Mouse (Mus musculus): ENCODE results near the gene Efhb.
A peak's percentile ranks its signal among the peaks of the same experiment; 100 is the strongest.

Gene Efhb

DNA sequence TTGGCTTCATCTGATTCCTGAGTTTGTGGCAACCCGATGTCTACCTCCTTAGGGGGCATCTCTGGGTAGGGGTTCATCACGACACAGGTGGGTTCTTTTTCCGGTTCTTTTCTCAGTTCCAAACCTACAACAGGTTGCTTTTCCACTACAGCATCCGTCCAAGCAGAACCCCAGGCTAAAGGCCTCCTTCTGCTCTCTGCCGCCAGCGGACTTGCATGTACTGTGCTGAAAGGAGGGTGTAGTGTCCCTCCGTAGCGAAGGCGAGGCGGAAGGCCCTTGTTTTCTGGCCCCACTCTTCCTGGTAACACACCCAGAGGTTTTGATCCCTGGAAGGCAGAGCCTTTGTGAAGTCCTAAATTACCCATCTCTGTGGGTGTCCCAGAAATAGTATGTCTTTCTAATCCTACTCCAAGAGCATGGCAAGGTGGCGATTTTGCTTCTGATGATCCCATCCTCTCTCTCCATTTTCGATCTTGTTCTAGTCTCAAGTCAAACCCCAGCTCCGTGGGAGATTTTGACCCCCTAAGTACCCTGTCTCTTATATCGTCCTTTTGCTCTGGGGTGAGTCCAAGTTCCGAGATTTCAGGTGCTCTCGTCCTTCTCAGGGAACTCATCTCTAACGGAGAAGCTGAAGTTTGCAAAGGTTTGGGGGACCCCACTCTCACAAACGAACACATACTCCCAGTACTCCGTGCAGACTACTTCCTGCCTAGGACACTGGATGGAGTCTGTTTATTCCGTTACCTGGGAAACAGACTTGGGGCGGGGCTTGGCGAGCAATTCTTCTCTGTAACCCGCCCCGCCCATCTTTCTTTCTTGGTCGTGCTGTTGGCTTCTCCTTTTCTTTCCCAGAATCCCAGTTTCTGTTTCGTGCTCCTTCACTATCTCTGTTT is at the start of gene Efhb:
Gene Efhb (minus strand): TSS at position 719 of the 893 bp plus-strand sequence.
- peak; percentile 97 for DNase-seq

DNA sequence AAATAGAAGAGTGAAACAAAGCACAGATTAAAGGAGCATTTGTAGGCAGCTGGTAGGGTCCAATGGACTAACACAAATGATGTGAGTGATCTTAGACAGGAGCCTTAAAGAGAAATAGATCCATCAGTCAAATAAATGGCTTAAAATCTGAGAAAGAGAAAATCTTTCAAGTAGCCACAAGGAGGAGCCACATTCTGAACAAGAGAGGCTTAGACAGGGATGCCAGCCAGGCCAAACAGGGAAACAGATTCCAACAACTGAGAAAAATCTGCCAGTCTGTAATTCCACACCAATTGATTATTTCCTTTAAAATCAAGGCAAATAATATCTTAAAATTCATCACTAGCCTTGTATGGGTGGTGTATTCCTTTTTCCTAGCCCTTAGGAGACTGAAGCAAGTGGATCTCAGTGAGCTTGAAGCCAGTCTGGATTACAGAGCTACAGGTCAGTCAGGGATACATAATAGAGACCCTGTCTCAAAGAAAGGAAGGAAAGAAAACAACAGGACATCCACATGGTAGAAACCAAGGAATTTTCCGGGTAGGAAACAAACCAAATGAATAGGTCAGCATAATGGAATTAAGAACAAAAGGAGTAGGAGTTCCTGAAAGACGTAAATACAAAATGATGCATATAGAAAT is 49.3 kb upstream of the Efhb start:
- DNase-seq: peak; percentile 49

DNA sequence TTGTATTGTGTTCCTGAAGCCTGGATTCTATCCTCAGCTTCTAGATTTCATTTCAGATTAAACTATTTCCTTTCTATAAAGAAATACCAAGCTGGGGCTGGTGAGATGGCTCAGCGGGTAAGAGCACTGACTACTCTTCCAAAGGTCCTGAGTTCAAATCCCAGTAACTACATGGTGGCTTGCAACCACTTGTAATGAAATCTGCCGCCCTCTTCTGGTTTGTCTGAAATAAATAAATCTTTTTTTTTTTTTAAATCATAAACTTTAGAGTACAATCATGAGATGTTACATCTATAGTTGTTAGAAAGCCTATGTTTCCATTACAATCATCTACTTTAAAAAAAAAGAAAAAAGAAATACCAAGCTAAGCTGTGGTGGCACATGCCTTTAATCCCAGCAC is 39.8 kb upstream of the Efhb start:
- DNase-seq: no peak

DNA sequence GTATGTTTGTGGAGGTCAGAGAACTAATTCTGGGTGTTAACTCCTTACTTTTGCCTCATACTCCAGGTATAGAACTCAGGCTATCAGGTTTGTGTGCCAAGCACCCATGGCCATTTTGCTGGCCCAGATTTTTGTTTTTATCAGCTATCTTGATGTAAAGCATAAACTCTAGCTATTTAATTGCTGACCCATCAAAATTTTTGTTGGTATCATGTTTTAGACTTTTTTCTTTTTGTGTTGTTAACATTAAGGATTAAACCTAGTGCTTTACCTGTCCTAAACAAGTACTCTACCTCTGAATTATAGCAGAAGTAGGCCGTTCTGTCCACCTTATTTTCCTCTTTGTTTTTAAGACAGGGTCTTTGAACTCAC is 25.9 kb upstream of the Efhb start:
- no peak for DNase-seq

DNA sequence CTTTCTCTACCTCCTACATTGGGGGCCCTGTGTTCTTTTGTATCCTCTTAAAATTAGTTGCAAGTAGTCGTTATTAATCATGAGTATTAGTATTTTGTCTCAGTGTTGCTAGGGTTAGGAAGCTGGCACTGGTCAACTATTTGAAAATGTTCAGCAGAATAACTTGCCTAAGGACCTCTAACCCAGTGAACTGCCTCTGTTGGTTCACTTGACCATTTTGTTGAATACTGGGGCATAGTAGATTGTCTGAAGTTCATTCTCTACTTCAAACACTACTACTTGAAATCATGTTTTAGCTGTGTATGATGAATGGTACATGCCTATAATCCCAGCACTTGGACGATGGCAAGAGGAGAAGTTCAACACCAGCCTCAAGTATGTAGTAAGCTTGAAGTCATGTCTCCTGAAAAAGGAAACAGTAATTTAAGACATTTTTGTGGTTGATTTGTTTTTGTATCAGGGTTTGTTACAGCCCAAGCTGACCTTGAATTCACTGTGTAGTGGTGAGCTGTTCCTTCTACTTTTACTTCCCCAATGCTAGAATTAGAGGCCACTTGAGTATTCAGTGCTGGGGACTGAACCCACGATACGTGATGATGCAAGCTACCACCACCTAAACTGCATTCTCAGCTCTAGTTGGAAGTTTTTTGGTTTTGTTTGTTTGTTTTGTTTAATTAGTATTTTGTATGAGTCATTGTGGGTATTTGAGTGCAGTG is 25.3 kb upstream of the Efhb start:
- DNase-seq: no peak

DNA sequence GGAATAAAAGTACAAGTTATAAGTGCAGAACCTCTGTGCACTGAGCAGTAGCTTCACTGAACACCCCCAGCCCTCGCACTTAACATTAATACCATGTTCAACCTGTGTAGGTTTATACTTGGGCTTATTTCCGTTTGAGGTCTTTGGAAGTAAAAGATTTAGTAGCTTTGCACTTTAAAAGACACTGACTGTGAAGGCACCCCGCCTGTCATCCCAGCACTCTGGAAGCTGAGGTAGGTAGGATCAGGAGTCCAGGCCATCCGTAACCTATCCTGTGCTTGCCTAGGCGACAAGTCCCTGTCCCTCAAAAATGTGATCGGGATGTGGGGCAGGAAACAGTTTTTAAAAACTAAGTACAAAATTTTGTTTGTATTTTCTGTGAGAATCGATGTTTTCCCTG is 17.3 kb upstream of the Efhb start:
- no peak for DNase-seq

DNA sequence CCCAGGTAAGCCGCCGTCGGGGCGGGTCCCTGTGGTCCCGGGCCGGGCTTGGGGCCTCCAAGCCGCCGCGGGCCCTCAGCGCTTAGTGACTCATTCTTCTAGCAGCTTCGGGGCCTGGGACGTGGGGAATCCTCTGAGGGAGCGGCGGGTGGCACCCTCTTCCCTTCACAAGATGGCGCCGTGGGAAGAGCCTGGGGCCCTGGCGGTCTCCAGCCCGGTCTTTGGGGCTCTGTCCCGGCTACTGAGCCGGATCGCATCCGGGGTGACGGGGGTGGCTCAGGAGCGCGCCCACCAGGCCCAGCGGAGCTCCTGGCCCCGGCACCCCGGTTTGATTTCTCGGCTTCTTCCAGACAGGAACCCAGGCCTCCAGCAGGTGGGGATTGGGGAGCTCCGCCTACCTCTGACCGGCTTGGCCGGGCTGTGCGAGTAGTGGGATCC is 16.5 kb upstream of the Efhb start:
- peak; percentile 68 for DNase-seq

DNA sequence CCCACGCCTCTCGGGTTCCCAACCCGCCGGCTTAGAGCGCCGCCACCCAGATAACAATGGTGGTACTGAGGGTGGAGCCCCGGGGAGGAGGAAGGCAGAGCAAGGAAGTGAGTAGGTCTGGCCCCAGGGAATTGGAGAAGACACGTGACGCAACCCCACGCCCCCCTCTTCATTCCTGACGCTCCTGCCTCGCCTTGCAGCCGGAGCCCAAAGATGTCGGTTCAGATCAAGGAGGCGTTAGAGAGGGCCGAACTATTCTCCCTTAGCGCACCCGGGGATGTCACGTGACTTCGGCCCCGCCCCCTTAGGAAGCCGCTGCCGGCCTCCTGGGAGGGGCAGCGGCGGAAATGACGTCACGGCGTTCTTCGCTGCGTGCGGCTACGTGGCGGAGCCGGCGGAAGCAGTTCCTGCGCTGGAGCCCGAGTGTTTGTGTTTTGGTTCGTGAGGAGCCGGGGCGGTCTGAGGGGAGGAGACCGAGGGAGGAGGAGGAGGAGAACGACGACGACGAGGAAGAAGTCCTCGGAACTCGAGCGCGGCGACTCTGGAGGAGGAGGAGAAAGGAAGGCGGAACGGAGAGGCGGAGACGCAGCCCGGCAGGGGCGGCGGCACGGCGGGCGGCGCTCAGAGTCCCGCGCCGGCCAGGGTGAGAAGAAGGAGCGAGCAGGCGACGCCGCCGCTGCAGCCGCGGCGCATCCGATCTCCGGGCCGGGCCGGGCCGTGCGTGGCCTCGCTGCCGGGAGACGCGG is 15.9 kb upstream of the Efhb start, which contains the start of gene Rab5a:
Gene Rab5a (plus strand): TSS at position 377 of the 746 bp plus-strand sequence.
- peak; percentile 100 for DNase-seq

DNA sequence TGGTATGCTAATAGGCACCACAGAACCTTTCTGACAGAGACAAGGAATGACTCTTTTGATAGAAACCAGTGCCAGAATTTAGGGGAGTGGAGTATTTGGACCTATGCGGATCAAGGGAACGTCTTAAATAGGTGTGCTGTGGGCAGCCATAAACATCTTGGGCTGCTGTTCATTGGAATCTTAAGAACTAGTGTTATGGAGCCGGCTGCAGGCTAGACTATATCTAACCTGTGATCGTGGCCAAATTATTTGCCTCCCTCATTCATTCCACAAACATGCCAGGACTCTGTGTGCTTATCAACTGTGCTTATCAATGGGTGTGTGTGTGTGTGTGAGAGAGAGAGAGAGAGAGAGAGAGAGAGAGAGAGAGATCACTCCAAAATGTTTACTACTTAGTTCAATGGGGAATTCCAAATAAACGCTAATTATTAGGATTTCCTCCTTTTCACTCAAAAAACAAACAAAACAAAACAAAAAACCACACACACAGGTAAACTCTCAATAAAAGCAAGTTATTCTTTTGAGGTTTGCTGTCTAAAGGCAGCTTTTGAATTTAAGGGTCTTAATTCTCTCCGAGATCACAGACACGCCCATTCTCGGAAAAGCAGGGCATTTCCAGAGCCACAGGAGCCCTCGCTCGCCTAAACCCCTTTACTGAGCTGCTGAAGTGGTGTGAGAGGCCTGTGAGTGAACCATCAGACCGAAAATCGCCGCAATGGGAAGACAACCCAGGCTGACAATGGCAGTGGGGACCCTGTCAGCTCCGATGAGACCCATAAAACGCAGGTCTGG is 15.1 kb upstream of the Efhb start:
- no peak for DNase-seq

DNA sequence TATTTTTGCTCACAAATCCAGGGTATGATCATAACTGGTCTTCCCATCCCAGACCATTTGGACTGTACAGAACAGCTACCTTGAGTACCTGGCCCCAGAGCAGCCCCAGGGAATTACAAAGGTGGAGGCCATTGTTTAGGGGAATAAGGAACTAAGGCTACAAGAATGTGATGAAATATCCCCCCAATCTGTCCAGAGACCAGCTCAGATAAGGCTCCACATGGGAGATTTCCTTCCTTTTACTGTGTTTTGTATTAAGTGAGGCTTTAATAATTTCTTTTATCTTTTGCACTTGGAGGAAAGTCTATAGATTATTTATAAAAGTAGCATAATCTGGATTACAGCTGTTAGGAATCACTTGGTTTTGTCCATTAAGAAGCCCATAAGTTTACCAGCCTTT is 5.6 kb upstream of the Efhb start:
- DNase-seq: no peak

DNA sequence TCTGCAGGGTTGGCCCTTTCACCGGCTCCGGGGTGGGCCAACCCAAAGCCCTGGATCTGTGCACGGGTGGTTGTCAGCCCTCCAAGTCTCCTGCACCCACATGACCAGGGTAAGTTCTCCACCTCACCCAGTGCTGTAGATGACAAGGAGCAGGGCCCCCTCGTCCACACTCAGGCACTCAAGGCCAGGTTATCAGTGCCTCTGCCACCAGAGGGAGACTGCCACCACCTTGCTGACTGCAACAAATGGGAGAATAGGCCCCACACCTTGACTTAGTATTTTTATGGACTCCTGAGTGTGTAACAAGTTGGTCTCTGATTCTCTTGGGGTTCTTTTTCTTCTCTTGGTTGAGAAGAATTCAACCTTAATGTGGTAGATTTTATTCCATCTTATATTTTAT is 2.4 kb upstream of the Efhb start:
- DNase-seq: peak; percentile 21

DNA sequence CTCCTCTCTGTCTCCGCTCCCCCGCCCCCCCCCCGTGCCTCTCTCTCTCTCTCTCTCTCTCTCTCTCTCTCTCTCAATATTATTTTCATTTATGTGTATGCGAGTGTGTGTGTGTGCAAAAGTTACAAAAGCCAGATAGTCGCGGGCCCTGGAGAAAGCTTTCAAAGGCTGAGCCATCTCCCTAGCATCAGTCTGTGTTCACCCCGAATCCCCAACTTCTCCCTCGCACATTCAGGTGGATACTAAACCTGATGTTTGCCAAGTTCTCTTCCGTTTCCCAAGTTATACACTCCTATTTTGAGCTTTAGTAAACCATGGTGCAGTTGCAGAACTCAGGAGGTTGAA is 347 bp upstream of the Efhb start:
- DNase-seq: no peak

DNA sequence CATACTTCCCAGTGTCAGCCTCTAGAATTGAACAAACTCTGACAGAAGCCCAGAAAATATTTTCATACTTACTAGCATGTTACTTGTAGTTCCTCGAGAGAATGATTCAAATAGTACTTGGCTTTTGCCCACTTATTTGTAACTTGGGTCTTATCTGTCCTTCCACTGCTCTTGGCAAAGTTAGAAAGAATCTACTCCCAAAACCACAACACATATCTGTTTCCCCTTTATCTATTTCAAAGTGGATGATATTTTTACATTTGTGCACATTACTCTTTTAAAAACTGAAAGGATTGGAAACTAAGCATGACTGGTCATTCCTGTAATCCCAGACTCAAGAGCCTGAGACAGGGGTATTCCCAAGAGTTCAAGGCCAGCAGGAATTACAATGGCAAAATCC is 6.4 kb downstream of the Efhb start:
- DNase-seq: no peak

DNA sequence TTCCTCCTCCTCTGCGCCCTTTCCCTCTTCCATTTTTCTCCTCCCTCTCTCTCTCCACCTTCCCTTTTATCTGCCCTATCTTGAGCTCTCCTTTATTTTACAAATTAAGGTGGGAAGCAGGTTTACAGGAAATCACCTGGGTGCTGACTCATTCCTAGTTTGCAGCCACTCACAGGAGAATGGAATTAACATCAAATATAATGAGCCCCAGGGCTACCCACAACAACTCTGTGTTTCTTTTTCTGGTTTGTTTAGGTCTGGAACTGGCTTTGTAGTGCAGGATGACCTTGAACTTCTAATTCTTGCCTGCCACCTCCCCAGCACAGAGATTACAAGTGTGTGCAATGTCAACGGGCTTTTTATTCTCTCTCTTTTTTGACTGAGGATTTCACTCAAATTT is 7.0 kb downstream of the Efhb start:
- DNase-seq: no peak

DNA sequence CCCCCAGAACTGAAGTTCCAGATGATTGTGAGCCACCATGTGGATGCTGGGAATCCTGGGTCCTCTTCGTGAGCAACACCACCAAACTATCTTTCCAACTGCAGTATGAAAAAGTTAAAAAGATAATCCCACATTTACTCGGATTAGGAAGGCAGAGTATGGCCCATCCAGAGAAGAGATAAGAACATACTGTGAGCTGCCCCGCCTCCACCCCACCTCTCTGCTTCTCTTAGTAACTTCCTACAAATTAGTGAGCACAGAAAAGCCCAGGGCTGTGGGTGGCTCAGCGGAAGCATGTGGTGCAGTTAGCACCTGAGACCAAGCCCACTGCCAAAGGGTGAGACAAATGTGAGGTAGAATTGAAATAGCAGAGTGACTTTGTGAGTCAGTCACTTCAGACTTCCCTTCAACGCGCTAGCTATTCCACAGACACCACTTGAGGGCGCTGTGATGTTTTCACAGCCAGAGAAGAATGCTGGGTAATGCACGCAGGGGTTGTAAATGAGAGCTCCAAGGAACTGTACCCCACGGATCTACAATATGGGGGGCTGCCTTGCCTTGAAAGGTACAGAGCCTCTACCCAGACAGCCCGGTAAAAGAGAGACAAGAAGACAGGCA is 60.3 kb downstream of the Efhb start:
- peak; percentile 50 for DNase-seq

DNA sequence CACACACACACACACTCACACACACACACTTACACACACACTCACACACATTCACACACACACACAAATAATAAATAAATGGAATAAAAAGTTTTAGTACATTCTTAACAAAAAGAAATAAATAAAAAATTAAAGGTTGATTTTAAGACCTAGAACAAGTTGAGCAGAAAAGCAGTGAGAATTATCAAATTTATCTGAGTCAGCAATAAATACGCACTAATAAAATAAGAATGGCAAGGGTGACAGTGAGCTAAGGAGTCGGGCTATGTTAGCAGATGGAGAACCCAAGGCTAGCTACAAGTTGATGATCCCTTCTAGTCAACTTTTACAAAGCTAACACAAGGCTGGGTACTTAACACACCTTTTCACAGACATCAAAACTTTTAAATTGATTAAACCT is 69.9 kb downstream of the Efhb start:
- DNase-seq: no peak

DNA sequence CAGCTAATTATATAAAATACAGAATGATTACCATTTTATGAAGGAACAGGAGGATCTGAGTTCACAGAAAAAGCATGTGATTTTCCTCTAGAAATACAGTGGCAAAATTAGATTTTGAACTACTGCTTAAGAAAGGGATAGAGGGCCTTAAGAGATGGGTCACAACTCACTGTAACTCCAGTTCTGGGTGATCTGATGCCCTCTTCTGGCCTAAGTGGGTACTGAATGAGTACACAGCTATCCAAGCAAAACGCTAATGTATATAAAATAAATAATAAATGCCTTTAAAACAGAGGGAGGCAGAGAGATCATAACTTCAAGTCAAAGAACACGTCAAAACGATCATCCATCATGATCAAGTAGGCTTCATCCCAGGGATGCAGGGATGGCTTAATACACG is 73.6 kb downstream of the Efhb start:
- peak; percentile 32 for DNase-seq

DNA sequence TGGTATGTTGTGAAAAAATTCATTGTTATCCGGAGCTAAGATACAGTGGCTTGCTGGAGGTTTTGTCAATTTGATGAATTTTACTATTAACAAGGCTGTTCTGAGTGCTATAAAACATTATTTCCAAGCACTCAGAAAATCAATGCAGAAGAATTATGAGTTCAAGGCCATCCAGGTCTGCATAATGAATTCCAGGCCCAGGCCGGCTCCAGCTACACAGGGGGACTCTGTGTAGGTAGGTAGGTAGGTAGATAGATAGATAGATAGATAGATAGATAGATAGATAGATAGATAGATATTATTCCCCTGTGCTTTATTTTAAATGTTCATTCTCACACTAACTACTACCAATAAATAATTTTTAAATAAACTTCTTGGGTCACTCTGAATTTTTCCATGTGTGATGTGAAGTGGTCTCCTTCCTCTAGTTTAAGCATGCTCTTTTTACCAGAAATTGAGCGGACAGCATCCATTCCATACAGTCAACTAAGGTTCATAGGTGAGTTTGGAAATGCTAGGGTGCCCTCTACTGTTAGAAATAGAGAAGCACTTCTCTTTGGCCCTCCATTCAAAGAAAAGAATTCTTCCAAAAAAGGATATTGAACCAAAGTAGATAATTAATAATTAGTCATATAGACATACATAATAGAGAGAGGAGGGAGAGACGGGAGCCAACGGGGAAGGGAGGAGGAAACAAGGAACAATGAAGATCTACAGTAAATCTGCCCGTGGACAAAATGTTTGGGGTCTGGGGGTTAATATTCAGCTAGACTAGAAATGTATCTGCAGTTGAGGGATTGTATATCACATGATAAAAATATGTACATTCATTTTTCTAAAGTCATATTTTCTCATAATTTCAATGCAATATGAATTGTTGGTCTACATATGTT is 75.3 kb downstream of the Efhb start:
- no peak for DNase-seq

DNA sequence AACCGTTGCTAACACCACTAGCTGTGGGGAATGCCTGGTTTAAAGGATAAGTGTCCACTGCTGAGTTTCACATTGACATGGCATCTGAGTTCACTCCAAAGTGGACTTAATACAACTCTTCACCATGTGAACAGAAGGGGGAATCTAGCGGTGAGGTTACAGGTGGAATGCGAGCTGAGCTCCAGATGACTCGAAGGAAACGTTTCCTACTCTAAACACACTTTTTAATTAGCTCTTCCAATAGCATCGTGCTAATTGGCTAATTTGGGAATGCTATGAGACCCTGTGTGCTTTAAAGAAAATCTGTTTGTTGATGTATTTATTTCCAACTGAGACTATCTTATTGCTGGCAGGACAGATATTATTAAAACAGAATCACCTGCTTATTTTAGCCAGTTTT is 76.3 kb downstream of the Efhb start:
- no peak for DNase-seq

DNA sequence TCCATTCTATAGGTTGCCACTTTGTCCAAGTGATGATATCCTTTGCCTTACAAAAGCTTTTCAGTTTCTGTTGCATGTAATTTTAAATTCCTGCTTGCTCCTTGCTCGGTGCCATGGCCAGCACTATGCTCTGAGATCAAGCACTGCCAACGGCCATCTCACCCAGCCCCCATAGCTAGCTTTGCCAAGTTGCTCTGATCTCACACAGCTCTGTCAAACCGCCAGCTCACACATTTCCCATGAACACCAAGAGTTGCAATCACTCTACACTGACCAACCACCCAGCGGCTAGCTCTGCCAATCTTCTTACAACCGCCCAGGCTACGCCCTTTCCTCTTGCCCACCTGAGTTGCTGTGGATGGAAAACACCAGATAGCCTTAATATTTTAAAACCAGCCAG is 99.0 kb downstream of the Efhb start:
- DNase-seq: no peak
